Mouse (Mus musculus) midbrain, embryonic 14.5 days (tissue): ENCODE measurements around the gene Gmfg. TPM values are rescaled to one million over a fixed set of nuclear protein-coding genes. Genes with fewer than 3 reads are reported as not detected.

ENCODE experiments used
- ATAC-seq: fragments of 200-750 bp; cut with Nextera tagmentation; 2 replicates; pipeline ENCODE4 v1.8.0; 2017; ENCODE audit warnings: moderate number of reproducible peaks, moderate library complexity; ENCODE audit not compliant: low FRiP score, low TSS enrichment
- DNase-seq: peaks from one replicate; pipeline ENCODE4 v3.0.0-alpha.2; 2015
- H3K27ac ChIP-seq: fragments of 300-500 bp; sonication (generic); replicated peaks from 2 replicates; pipeline ENCODE4 v1.5.1; 2014; ENCODE audit warnings: mild to moderate bottlenecking, low read depth, low read length, moderate library complexity
- H3K27me3 ChIP-seq: fragments of 300-500 bp; sonication (generic); 2 replicates; pipeline ENCODE4 v1.6.1; 2014; ENCODE audit warnings: low read length, control low read depth, mixed read lengths; ENCODE audit not compliant: control insufficient read depth, insufficient read depth
- H3K36me3 ChIP-seq: fragments of 300-500 bp; sonication (generic); 2 replicates; pipeline ENCODE4 v1.6.1; 2014; ENCODE audit warnings: low read length, control low read depth; ENCODE audit not compliant: control insufficient read depth, insufficient read depth
- H3K4me1 ChIP-seq: fragments of 300-500 bp; sonication (generic); 2 replicates; pipeline ENCODE4 v1.6.1; 2014; ENCODE audit warnings: mild to moderate bottlenecking, antibody characterized with exemption, low read length, control low read depth; ENCODE audit not compliant: control insufficient read depth, insufficient read depth
- H3K4me2 ChIP-seq: fragments of 300-500 bp; sonication (generic); 2 replicates; pipeline ENCODE4 v1.6.1; 2014; ENCODE audit warnings: mild to moderate bottlenecking, low read length, moderate library complexity
- H3K4me3 ChIP-seq: fragments of 300-500 bp; sonication (generic); replicated peaks from 2 replicates; pipeline ENCODE4 v1.5.1; 2014; ENCODE audit warnings: low read depth, low read length
- H3K9ac ChIP-seq: fragments of 300-500 bp; sonication (generic); replicated peaks from 2 replicates; pipeline ENCODE4 v1.6.1; 2014; ENCODE audit warnings: mild to moderate bottlenecking, low read length, moderate library complexity
- H3K9me3 ChIP-seq: fragments of 300-500 bp; sonication (generic); 2 replicates; pipeline ENCODE4 v1.6.1; 2016; ENCODE audit warnings: low read length, control low read depth, mixed read lengths; ENCODE audit not compliant: control insufficient read depth
- WGBS: fragments of 180-500 bp; shearing (Covaris S2); extraction: QIAGEN DNeasy Blood & Tissue Kit; methylation state at CpG from one replicate; pipeline ENCODE4 v1.1.7; 2014; 5-methylcytosine and 5-hydroxymethylcytosine counted together
- polyA plus RNA-seq: library from polyadenylated mRNA; unstranded; fragments of >200 nt; fragmentation: Nextera tagmentation; extraction: Ambion mirVana; gene quantifications from 2 replicates; pipeline ENCODE4 v1.2.1, GENCODE M21; 2014

Gene Gmfg
- polyA plus RNA-seq, 1 experiment from 2014 or later = 5.1 TPM

DNA sequence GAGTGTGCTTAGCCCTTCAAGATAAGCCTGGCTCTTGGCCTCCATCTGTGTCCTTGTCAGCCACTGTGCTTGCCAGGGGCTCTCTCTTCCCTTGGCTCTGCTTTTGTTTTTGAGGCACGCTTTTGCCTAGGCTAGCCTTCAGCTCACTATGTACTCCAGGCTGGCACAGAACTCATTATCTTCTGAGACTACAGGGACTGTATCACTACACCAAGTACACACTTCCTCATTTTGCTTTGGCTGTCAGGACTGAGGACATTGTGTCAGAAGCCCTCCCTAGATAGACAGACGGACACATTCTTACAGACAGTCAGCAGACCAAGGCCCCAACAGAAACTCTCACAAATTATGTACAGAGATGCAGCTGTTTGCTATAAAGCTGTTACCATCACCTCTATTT is 25.5 kb downstream of the Gmfg start:
- Histone ChIP-seq H3K4me2 (no peak overlapping the region), H3K4me1 (0 out of 2 replicates have a peak, but pooled peaks cover 9% of the 10 kb centered on the region), H3K27ac (no peak overlapping the region), H3K9me3 (no peaks in the 10 kb centered on the region), H3K4me3 (no peak overlapping the region), H3K36me3 (peaks cover 59% of the 10 kb centered on the region), H3K9ac (no peak overlapping the region), H3K27me3 (peaks cover 8% of the 10 kb centered on the region; the same call in 1 of the 2 replicates)
- DNase-seq = no peak
- 99% methylated on average over 2 of the region's 2 CpGs for WGBS
- no peak for ATAC-seq

DNA sequence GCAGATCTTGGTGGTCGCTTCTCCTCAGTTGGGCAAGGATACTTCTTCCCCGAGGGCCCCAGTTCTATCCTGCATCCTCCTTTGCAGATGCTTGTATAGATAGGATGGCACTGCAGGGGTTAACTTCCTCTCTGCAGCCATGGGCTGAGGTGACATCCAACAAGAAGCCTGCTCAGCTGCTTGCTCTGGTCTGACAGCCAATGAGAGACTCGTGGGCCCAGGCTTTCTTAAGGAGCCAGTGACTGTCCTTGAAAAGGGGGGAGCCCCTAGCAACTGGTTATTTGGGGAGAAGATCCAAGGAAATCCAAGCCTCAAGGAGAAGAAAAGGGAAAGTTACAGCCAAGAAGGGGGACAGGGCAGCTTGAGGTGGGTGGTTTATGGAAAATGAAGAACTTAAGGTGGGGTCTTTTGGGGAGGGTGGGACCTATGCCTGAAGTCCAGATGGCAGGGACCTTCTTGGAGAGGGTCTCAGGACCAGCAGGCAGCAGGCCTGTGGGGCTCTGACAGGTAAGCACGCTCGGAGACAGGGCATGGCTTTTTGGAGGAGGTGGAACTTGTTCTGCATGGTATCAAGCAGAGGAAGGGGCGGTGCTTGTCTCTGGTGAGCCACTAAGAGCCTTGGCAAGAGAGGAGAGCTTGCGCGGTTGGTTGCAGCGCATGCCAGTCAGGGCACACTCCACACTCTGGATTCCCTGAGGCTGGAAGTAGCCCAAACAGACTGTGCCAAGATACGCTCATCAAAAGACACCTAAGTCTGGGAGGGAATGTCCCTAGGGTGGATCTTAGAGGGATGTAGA is 27.4 kb downstream of the Gmfg start:
- peak; percentile 71 for DNase-seq

DNA sequence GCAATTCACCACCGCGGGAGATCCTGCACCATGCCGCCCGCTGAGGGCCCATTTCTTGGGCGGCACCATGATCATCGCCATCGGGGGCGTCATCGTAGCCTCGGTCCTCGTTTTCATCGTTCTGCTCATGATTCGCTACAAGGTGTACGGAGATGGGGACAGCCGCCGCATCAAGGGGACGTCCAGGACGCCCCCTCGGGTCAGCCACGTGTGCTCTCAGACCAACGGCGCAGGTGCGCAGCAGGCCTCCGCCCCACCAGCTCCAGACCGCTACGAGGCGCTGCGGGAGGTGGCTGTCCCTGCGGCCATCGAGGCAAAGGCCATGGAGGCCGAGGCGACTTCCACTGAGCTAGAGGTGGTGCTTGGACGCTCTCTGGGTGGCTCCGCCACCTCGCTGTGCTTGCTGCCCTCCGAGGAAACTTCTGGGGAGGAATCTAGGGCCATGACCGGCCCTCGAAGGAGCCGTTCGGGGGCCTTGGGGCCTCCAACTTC is 29.5 kb downstream of the Gmfg start:
- DNase-seq (no peak), ATAC-seq (no peak)
- Histone ChIP-seq H3K9me3 (no peaks in the 10 kb centered on the region), H3K9ac (peak overlapping the region; percentile 49; the same call in 1 of the 2 replicates), H3K4me1 (0 out of 2 replicates have a peak, but pooled peaks cover 9% of the 10 kb centered on the region), H3K36me3 (peaks cover 35% of the 10 kb centered on the region), H3K27ac (no peak overlapping the region), H3K4me3 (peak overlapping the region; percentile 32; the same call in 1 of the 2 replicates), H3K4me2 (peak overlapping the region; percentile 54), H3K27me3 (peaks cover 8% of the 10 kb centered on the region; the same call in 1 of the 2 replicates)
- WGBS = 17% methylated on average over 40 of the region's 40 CpGs

More for the DNA sequence above, 27.4 kb downstream of the Gmfg start:
- H3K36me3 ChIP-seq = peaks cover 47% of the 10 kb centered on the region
- no peaks in the 10 kb centered on the region for H3K9me3 ChIP-seq
- H3K27ac ChIP-seq = no peak overlapping the region
- H3K4me3 ChIP-seq = peak overlapping the region; percentile 4; the same call in 1 of the 2 replicates
- ATAC-seq = no peak
- H3K4me2 ChIP-seq = peak overlapping the region; percentile 32
- whole genome bisulfite sequencing = 60% methylated on average over 10 of the region's 10 CpGs
- no peak overlapping the region for H3K9ac ChIP-seq
- 0 out of 2 replicates have a peak, but pooled peaks cover 9% of the 10 kb centered on the region for H3K4me1 ChIP-seq
- peaks cover 8% of the 10 kb centered on the region; the same call in 1 of the 2 replicates for H3K27me3 ChIP-seq

DNA sequence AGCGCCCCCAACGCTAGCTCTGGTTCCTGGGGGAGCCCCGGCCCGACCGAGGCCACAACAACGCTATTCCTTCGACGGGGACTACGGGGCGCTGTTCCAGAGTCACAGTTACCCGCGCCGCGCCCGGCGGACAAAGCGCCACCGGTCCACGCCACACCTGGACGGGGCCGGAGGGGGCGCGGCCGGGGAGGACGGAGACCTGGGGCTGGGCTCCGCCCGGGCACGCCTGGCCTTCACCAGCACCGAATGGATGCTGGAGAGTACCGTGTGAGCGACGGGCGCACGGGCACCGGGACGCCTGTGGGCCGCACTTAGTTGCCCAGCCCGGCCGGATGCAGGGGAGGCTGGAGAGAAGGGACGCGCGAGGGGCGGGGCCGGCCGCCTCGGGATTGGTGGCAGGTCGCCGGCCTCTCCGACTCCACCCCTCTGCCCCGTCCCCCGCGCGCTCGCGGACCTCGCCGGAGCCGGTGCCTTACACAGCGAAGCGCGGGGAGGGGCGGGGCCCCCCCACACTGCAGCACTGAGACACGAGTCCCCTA is 30.0 kb downstream of the Gmfg start:
- ATAC-seq (peak; percentile 64), DNase-seq (peak; percentile 63)
- peaks cover 30% of the 10 kb centered on the region for H3K36me3 ChIP-seq
- 1% methylated on average over 63 of the region's 63 CpGs for WGBS
- H3K4me3 ChIP-seq = peak overlapping the region; percentile 32
- no peak overlapping the region for H3K27ac ChIP-seq
- peaks cover 8% of the 10 kb centered on the region; the same call in 1 of the 2 replicates for H3K27me3 ChIP-seq
- peak overlapping the region; percentile 54 for H3K4me2 ChIP-seq
- peak overlapping the region; percentile 49 for H3K9ac ChIP-seq
- H3K4me1 ChIP-seq = 0 out of 2 replicates have a peak, but pooled peaks cover 4% of the 10 kb centered on the region
- H3K9me3 ChIP-seq = no peaks in the 10 kb centered on the region

DNA sequence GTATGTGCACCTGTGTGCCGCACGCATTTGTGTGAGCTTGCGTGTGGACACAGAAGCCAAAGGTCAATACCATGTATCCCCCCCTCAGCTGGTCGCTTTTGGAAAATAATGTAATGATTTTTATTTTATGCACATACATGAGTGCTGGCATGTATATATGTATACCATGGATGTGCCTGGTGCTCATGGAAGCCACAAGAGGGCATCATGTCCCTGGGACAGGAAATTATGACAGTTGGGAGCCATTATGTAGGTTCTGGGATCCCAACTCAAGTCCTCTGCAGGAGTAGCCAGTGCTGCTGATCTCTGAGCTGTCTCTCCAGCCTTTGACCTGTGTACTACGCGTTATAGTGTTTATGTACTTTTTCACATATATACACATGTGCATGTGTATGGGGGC is 38.9 kb downstream of the Gmfg start:
- no peak for DNase-seq
- WGBS = 94% methylated on average over 6 of the region's 6 CpGs
- Histone ChIP-seq H3K4me2 (no peak overlapping the region), H3K36me3 (no peaks in the 10 kb centered on the region), H3K9me3 (no peaks in the 10 kb centered on the region), H3K27me3 (no peaks in the 10 kb centered on the region), H3K4me1 (no peaks in the 10 kb centered on the region), H3K9ac (no peak overlapping the region), H3K4me3 (no peak overlapping the region), H3K27ac (no peak overlapping the region)
- no peak for ATAC-seq

DNA sequence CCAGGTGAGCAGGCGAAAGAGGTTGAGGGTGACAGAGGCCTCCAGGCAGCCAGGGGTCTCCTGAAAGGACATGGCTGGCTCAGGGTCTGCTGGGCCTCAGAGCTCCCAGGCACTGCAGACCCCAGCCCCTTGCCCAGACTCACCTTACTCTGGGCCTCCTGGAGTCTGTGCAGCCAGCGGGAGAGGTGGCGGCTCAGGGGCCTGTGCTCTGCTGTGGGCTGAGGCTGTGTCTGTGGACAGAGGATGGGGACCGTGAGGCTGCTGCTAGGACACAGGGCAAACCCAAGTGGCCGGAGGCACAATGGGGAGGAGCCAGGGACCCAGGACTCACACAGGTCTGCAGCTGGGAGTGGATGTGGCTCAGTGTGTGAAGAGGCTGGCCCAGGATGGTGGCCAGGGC is 40.1 kb downstream of the Gmfg start:
- 88% methylated on average over 5 of the region's 5 CpGs for WGBS
- H3K9me3 ChIP-seq = no peaks in the 10 kb centered on the region
- no peaks in the 10 kb centered on the region for H3K4me1 ChIP-seq
- H3K27ac ChIP-seq = no peak overlapping the region
- no peak overlapping the region for H3K4me3 ChIP-seq
- no peak for DNase-seq
- H3K4me2 ChIP-seq = no peak overlapping the region
- no peaks in the 10 kb centered on the region for H3K36me3 ChIP-seq
- no peak overlapping the region for H3K9ac ChIP-seq
- H3K27me3 ChIP-seq = no peaks in the 10 kb centered on the region
- no peak for ATAC-seq

DNA sequence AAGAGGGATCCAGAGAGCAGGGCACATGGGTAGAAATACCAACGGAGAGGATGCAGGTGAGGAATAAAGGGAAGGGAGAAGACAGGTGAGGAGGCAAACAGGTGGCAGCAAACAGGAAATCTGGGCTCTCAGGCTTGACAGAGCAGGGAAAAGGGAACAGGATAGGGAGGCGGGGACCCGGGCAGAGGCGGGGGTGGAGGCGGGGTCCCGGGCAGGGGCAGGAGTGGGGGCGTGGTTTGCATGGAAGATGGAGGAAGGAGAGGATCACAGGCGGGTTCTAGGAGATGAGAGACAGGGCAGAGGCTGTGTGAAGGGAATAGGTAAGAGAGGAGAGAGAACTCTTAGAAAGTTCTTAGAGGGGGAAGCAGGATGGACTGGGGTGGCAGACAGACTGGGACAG is 41.6 kb downstream of the Gmfg start:
- DNase-seq = no peak

DNA sequence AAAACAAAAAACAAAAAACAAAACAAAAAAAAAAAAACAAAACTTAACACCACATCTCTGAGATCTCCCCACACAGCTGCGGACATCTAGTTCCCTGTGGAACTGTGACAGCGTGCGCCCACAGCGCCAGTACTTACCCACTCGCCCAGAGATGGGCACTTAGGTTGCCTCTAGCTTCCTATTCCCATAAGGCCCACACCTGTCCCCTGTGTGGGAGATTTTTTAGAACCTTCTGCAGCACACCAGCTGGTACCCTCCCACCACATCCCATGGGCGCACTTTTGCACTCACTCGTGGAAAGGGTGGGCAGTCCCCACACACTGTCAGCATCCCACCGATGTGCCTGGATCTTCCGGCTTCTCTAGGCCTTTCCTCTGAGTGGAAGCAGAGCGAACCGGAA is 45.6 kb downstream of the Gmfg start:
- H3K36me3 ChIP-seq = no peaks in the 10 kb centered on the region
- H3K4me3 ChIP-seq = no peak overlapping the region
- H3K4me2 ChIP-seq = no peak overlapping the region
- 84% methylated on average over 11 of the region's 11 CpGs for WGBS
- no peaks in the 10 kb centered on the region for H3K9me3 ChIP-seq
- ATAC-seq (no peak), DNase-seq (no peak)
- no peak overlapping the region for H3K9ac ChIP-seq
- no peak overlapping the region for H3K27ac ChIP-seq
- H3K27me3 ChIP-seq = peaks cover 5% of the 10 kb centered on the region; the same call in 1 of the 2 replicates
- H3K4me1 ChIP-seq = no peaks in the 10 kb centered on the region

More for the DNA sequence above, 41.6 kb downstream of the Gmfg start:
- Histone ChIP-seq H3K4me1 (no peaks in the 10 kb centered on the region), H3K9me3 (no peaks in the 10 kb centered on the region), H3K9ac (no peak overlapping the region), H3K27me3 (no peaks in the 10 kb centered on the region), H3K36me3 (no peaks in the 10 kb centered on the region), H3K4me3 (no peak overlapping the region), H3K4me2 (no peak overlapping the region), H3K27ac (no peak overlapping the region)
- 9% methylated on average over 8 of the region's 8 CpGs for WGBS
- ATAC-seq = no peak
